Mouse (Mus musculus) adrenal gland (tissue): Measurements from ENCODE around the gene Col4a3bp.

Experiments used
- intact Hi-C: fragments of 180-260 bp; cut with DNase I; formaldehyde crosslinking; loops from one replicate; pipeline ENCODE4 v1.15.1; 2025

The Col4a3bp gene

GRCm38 (mm10) chr13:96538103-96538502 lies 4.3 kb upstream of the Col4a3bp start:
- intact Hi-C loops, result no loop called here

- intact Hi-C loops, result loop anchor here (5.0 kb wide), 2 partner anchors 51 to 109 kb away; no protein-coding TSS in a partner anchor
These were observed 1.0 kb upstream of the Col4a3bp start for GRCm38 (mm10) chr13:96541381-96541780.

GRCm38 (mm10) chr13:96542901-96543891 lies 778 bp downstream of the Col4a3bp start:
- intact Hi-C loops, result loop anchor here (5.0 kb wide), 2 partner anchors 49 to 111 kb away; no protein-coding TSS in a partner anchor

- intact Hi-C loops, result loop anchor here (5.0 kb wide), 2 partner anchors 48 to 112 kb away; no protein-coding TSS in a partner anchor
These were observed 2.1 kb downstream of the Col4a3bp start for GRCm38 (mm10) chr13:96544506-96544905.

- intact Hi-C loops, result no loop called here
These were observed 4.8 kb downstream of the Col4a3bp start for GRCm38 (mm10) chr13:96547250-96547649.

- intact Hi-C loops, result no loop called here
These were observed 5.5 kb downstream of the Col4a3bp start for GRCm38 (mm10) chr13:96547941-96548340.

GRCm38 (mm10) chr13:96555099-96555498 lies 12.7 kb downstream of the Col4a3bp start:
- intact Hi-C loops, result loop anchor here (5.0 kb wide), 1 partner anchor 37 kb away; no protein-coding TSS in a partner anchor

- intact Hi-C loops, result no loop called here
These were observed 25.6 kb downstream of the Col4a3bp start for GRCm38 (mm10) chr13:96567977-96568376.

GRCm38 (mm10) chr13:96570313-96571015 lies 28.0 kb downstream of the Col4a3bp start:
- intact Hi-C loops, result no loop called here

GRCm38 (mm10) chr13:96571016-96571361 lies 28.6 kb downstream of the Col4a3bp start:
- intact Hi-C loops, result no loop called here

- intact Hi-C loops, result no loop called here
These were observed 31.8 kb downstream of the Col4a3bp start for GRCm38 (mm10) chr13:96574170-96574569.

- intact Hi-C loops, result no loop called here
These were observed 36.7 kb downstream of the Col4a3bp start for GRCm38 (mm10) chr13:96579104-96579503.

GRCm38 (mm10) chr13:96579979-96580378 lies 37.6 kb downstream of the Col4a3bp start:
- intact Hi-C loops, result no loop called here

- intact Hi-C loops, result no loop called here
These were observed 41.8 kb downstream of the Col4a3bp start for GRCm38 (mm10) chr13:96584201-96584600.

GRCm38 (mm10) chr13:96586540-96586939 lies 44.1 kb downstream of the Col4a3bp start:
- intact Hi-C loops, result no loop called here

- intact Hi-C loops, result no loop called here
These were observed 46.2 kb downstream of the Col4a3bp start for GRCm38 (mm10) chr13:96588642-96589041.

- intact Hi-C loops, result loop anchor here (1.0 to 5.0 kb wide), 3 partner anchors 36 to 162 kb away; partner anchors contain the start of genes Col4a3bp and Polk
These were observed 51.2 kb downstream of the Col4a3bp start for GRCm38 (mm10) chr13:96593621-96594020.

GRCm38 (mm10) chr13:96594070-96594469 lies 51.7 kb downstream of the Col4a3bp start:
- intact Hi-C loops, result loop anchor here (1.0 to 5.0 kb wide), 3 partner anchors 37 to 163 kb away; partner anchors contain the start of genes Col4a3bp and Polk

- intact Hi-C loops, result no loop called here
These were observed 56.8 kb downstream of the Col4a3bp start for GRCm38 (mm10) chr13:96599182-96599581.

- intact Hi-C loops, result no loop called here
These were observed 61.8 kb downstream of the Col4a3bp start for GRCm38 (mm10) chr13:96604242-96604641.

- intact Hi-C loops, result no loop called here
These were observed 72.2 kb downstream of the Col4a3bp start for GRCm38 (mm10) chr13:96614615-96615014.

GRCm38 (mm10) chr13:96620891-96621290 lies 78.5 kb downstream of the Col4a3bp start:
- intact Hi-C loops, result no loop called here
